Mouse (Mus musculus) stomach, embryonic 15.5 days (tissue): ENCODE measurements around the gene Gzmf. TPM values are rescaled to one million over a fixed set of nuclear protein-coding genes. Genes with fewer than 3 reads are reported as not detected.
"Not testable (repeated sequence)": the region's sequence is repeated elsewhere in the genome, so short reads cannot be mapped to it uniquely, and the experiment has no call there.

Experiments
- ATAC-seq: fragments of 200-750 bp; cut with Nextera tagmentation; 2 replicates; pipeline ENCODE4 v1.8.0; 2017; ENCODE audit warnings: low read depth, moderate number of reproducible peaks, moderate TSS enrichment; ENCODE audit not compliant: insufficient read depth, low FRiP score
- H3K27ac ChIP-seq: fragments of 300-500 bp; sonication (generic); 2 replicates; pipeline ENCODE4 v1.5.1; 2015; ENCODE audit warnings: mild to moderate bottlenecking, inconsistent platforms
- H3K27me3 ChIP-seq: fragments of 300-500 bp; sonication (generic); replicated peaks from 2 replicates; pipeline ENCODE4 v1.6.1; 2015; ENCODE audit warnings: inconsistent platforms
- H3K36me3 ChIP-seq: fragments of 300-500 bp; sonication (generic); 2 replicates; pipeline ENCODE4 v1.6.1; 2015; ENCODE audit warnings: inconsistent platforms
- H3K4me1 ChIP-seq: fragments of 300-500 bp; sonication (generic); 2 replicates; pipeline ENCODE4 v1.6.1; 2015; ENCODE audit warnings: inconsistent platforms
- H3K4me2 ChIP-seq: fragments of 300-500 bp; sonication (generic); 2 replicates; pipeline ENCODE4 v1.6.1; 2015; ENCODE audit warnings: mild to moderate bottlenecking, inconsistent platforms
- H3K4me3 ChIP-seq: fragments of 300-500 bp; sonication (generic); replicated peaks from 2 replicates; pipeline ENCODE4 v1.5.1; 2015; ENCODE audit warnings: inconsistent platforms
- H3K9ac ChIP-seq: fragments of 300-500 bp; sonication (generic); 2 replicates; pipeline ENCODE4 v1.6.1; 2015; ENCODE audit warnings: inconsistent platforms
- H3K9me3 ChIP-seq: fragments of 300-500 bp; sonication (generic); 2 replicates; pipeline ENCODE4 v1.6.1; 2016; ENCODE audit warnings: inconsistent platforms
- WGBS: fragments of 180-500 bp; shearing (Covaris S2); methylation state at CpG from one replicate; pipeline ENCODE4 v1.1.7; 2015; 5-methylcytosine and 5-hydroxymethylcytosine counted together
- polyA plus RNA-seq: library from polyadenylated mRNA; unstranded; fragments of >200 nt; fragmentation: Nextera tagmentation; extraction: Ambion mirVana; gene quantifications from 2 replicates; pipeline ENCODE4 v1.2.1, GENCODE M21; 2015

The Gzmf gene
- not detected in 2 replicates for polyA plus RNA-seq

- no peak within 1 kb of the TSS for H3K4me2 ChIP-seq
- no peak within 1 kb of the TSS for H3K27ac ChIP-seq
- no peak within 1 kb of the TSS for H3K9ac ChIP-seq
- H3K27me3 ChIP-seq, result no peaks in the 10 kb centered on the region
- H3K9me3 ChIP-seq, result no peaks in the 10 kb centered on the region
- H3K36me3 ChIP-seq, result no peaks in the 10 kb centered on the region
- WGBS, result 88% methylated on average over 4 of the region's 4 CpGs
- no peaks in the 10 kb centered on the region for H3K4me1 ChIP-seq
- ATAC-seq, result no peak
- no peak within 1 kb of the TSS for H3K4me3 ChIP-seq
Observed at GRCm38 (mm10) chr14:56211317-56211716, at the start of gene Gzmf. Gene Gzmf, minus strand, starts transcription at chr14:56211417.

- H3K9ac ChIP-seq, result no peak overlapping the region
- no peaks in the 10 kb centered on the region for H3K27me3 ChIP-seq
- no peaks in the 10 kb centered on the region for H3K4me1 ChIP-seq
- H3K27ac ChIP-seq, result no peak overlapping the region
- ATAC-seq, result no peak
- no peak overlapping the region for H3K4me2 ChIP-seq
- H3K4me3 ChIP-seq, result no peak overlapping the region
- no peaks in the 10 kb centered on the region for H3K36me3 ChIP-seq
- no peaks in the 10 kb centered on the region for H3K9me3 ChIP-seq
Observed at GRCm38 (mm10) chr14:56240409-56240808, 29.2 kb upstream of the Gzmf start.

DNA sequence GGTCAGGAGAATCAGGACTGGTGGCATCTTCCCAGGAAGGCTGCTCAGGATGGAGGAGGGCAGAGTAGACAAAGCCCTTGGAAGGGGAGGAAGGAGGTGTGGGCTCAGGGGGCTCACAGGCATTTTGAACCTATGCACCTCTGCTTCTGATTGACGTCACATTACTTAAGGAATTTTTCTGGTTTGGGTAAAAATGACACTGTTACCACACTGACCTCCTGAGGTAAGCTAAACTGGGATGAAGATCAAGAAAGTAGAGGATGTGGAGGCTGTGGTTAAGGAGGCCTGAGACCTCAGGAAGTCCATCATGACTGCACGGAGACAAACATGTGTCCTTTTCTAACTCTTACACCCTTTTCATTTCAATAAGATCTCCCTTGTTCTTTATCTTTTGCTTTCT, 23.3 kb upstream of the Gzmf start, which contains the start of gene Gzmc:
Gzmc (minus strand) TSS at position 101 of the 400 bp plus-strand sequence.
- no peak within 1 kb of the TSS for H3K9ac ChIP-seq
- H3K36me3 ChIP-seq, result no peaks in the 10 kb centered on the region
- no peak within 1 kb of the TSS for H3K4me3 ChIP-seq
- H3K27me3 ChIP-seq, result no peaks in the 10 kb centered on the region
- 68% methylated on average over 2 of the region's 2 CpGs for WGBS
- no peak within 1 kb of the TSS for H3K27ac ChIP-seq
- no peak within 1 kb of the TSS for H3K4me2 ChIP-seq
- ATAC-seq, result no peak
- H3K4me1 ChIP-seq, result no peaks in the 10 kb centered on the region
- H3K9me3 ChIP-seq, result no peaks in the 10 kb centered on the region

- Histone ChIP-seq H3K27ac (no peak overlapping the region), H3K9ac (no peak overlapping the region), H3K9me3 (no peaks in the 10 kb centered on the region), H3K4me1 (no peaks in the 10 kb centered on the region), H3K4me3 (no peak overlapping the region), H3K4me2 (no peak overlapping the region), H3K36me3 (no peaks in the 10 kb centered on the region), H3K27me3 (no peaks in the 10 kb centered on the region)
- WGBS, result 79% methylated on average over 1 of the region's 1 CpGs
- ATAC-seq, result no peak
Observed at GRCm38 (mm10) chr14:56205613-56206012, 5.6 kb downstream of the Gzmf start.

DNA sequence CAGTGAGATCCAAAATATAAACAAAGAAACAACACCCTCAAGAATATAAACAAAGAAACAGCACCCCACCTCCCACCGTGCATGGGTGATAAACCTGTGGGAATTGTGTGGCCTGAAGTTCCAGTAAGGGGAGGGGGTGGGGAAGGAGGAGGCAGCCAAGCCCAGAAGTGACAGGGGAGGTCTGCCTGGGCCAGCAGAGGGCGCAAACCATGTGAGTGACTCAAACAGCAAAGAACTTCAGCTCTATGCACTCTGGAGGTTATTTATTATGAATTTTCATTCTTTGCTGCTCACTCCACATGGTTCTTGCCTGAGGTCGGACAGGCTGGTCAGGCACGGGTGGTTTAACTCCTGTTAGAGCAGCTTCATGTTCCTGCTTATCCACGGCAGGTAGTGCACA, 6.2 kb downstream of the Gzmf start:
- not testable (repeated sequence) for H3K4me2 ChIP-seq, H3K9me3 ChIP-seq, H3K27ac ChIP-seq, H3K4me1 ChIP-seq, H3K4me3 ChIP-seq, ATAC-seq, H3K36me3 ChIP-seq, H3K9ac ChIP-seq, H3K27me3 ChIP-seq
- 38% methylated on average over 5 of the region's 5 CpGs for WGBS

GRCm38 (mm10) chr14:56203975-56204374, 7.2 kb downstream of the Gzmf start:
- H3K4me3 ChIP-seq, result no peak overlapping the region
- no peak overlapping the region for H3K4me2 ChIP-seq
- 7% methylated on average over 2 of the region's 2 CpGs for WGBS
- H3K9ac ChIP-seq, result no peak overlapping the region
- H3K4me1 ChIP-seq, result no peaks in the 10 kb centered on the region
- H3K36me3 ChIP-seq, result no peaks in the 10 kb centered on the region
- no peaks in the 10 kb centered on the region for H3K9me3 ChIP-seq
- no peaks in the 10 kb centered on the region for H3K27me3 ChIP-seq
- H3K27ac ChIP-seq, result no peak overlapping the region
- no peak for ATAC-seq

DNA sequence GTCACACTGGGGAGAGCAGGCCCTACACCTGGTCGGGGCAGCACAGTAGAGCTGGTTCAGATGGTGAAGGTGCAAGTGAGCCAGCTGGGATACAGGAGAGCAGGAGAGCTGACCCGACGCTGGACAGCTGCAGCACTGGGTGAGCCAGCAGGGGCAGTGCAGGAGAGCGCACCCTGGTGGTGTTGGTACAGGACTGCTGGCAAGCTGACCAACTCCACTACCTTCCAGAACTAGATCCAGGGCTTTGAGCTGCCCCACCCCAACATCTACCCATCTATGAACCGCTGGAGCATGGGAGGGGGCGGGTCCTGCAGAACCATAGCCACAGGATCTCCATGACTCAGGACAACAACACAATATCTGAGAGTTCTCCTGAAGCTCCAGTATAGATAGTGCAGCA, 24.3 kb downstream of the Gzmf start:
- no peak overlapping the region for H3K4me3 ChIP-seq
- no peak overlapping the region for H3K4me2 ChIP-seq
- no peak overlapping the region for H3K9ac ChIP-seq
- WGBS, result 48% methylated on average over 6 of the region's 6 CpGs
- no peak overlapping the region for H3K27ac ChIP-seq
- H3K4me1 ChIP-seq, result no peaks in the 10 kb centered on the region
- no peaks in the 10 kb centered on the region for H3K27me3 ChIP-seq
- ATAC-seq, result no peak
- no peaks in the 10 kb centered on the region for H3K36me3 ChIP-seq
- no peaks in the 10 kb centered on the region for H3K9me3 ChIP-seq

DNA sequence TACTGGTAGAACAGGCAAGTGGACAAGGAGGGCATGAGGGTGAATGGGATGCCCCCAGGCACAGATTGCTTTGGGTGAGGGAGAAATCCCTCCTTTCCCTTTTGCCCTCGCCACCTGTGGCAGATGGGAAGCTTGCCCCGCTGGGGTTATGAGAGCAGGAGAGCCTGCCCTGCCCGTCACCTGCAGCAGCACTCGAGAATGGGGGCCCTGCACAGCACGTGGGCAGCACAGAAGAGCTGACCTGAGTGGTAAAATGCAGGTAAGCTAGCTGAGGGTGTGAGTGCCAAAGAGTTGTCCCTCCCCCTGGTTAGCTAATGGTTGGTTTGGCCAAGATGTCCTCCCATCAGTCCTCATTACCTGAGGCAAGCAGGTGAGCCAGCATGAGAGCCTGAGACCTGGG, 24.7 kb downstream of the Gzmf start:
- no peaks in the 10 kb centered on the region for H3K27me3 ChIP-seq
- H3K9ac ChIP-seq, result no peak overlapping the region
- no peaks in the 10 kb centered on the region for H3K9me3 ChIP-seq
- 67% methylated on average over 5 of the region's 5 CpGs for WGBS
- H3K4me2 ChIP-seq, result no peak overlapping the region
- no peaks in the 10 kb centered on the region for H3K4me1 ChIP-seq
- no peak for ATAC-seq
- H3K27ac ChIP-seq, result no peak overlapping the region
- no peaks in the 10 kb centered on the region for H3K36me3 ChIP-seq
- no peak overlapping the region for H3K4me3 ChIP-seq

DNA sequence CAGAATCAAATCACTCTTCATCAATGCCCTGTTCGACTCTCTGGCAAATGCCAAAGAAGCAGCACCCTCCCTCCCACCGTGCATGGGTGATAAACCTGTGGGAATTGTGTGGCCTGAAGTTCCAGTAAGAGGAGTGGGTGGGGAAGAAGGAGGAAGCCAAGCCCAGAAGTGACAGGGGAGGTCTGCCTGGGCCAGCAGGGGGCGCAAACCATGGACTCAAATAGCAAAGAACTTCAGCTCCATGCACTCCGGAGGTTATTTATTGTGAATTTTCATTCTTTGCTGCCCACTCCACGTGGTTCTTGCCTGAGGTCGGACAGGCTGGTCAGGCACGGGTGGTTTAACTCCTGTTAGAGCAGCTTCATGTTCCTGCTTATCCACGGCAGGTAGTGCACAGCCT, 33.6 kb downstream of the Gzmf start:
- not testable (repeated sequence) for H3K27me3 ChIP-seq, H3K36me3 ChIP-seq, H3K4me1 ChIP-seq, ATAC-seq, H3K4me3 ChIP-seq, H3K9me3 ChIP-seq, H3K27ac ChIP-seq, H3K4me2 ChIP-seq, H3K9ac ChIP-seq
- 19% methylated on average over 8 of the region's 8 CpGs for WGBS

DNA sequence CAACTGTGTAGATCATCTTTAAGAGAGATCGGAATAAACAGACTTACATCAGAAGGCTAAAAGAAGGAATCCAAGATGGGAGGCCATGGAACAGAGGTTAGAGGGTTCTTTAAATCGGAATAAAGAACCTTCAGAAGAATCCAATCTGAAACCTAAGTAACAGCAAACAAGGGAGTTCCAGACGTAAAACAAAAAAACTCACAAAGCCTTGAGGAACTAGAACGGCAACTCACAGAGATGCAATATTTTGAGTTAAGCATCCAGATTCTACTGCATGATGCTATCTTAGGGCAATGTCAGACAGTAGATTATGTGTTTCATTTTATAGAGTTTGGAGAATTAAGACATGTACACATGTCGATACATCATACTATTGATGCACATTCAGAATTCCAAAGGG, 36.7 kb downstream of the Gzmf start, which contains the start of gene Gzmn:
Gzmn (minus strand) TSS at position 101 of the 400 bp plus-strand sequence.
- Histone ChIP-seq H3K36me3 (no peaks in the 10 kb centered on the region), H3K4me1 (no peaks in the 10 kb centered on the region), H3K9me3 (no peaks in the 10 kb centered on the region), H3K9ac (no peak within 1 kb of the TSS), H3K4me2 (no peak within 1 kb of the TSS), H3K27ac (no peak within 1 kb of the TSS), H3K27me3 (no peaks in the 10 kb centered on the region), H3K4me3 (no peak within 1 kb of the TSS)
- WGBS, result 84% methylated on average over 5 of the region's 5 CpGs
- no peak for ATAC-seq

DNA sequence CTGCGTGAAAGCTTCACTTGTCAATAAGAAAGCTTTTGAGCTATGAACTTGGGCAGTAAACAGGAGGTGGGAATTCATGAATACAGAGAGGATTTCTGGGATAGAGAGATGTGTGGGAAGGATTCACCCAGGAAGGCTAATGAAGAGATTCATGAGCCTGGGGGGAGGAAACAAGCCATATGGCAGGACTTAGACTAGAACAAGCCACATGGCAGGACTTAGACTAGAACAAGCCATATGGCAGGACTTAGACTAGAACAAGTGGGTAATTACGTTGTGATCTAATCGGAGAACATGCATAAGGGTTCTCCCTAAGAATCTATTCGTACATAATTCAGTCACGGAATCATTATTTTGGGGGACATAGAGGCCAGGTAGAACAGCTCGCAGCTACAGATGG, 37.8 kb downstream of the Gzmf start:
- no peak overlapping the region for H3K27ac ChIP-seq
- 88% methylated on average over 6 of the region's 6 CpGs for WGBS
- H3K9ac ChIP-seq, result no peak overlapping the region
- H3K36me3 ChIP-seq, result no peaks in the 10 kb centered on the region
- H3K4me3 ChIP-seq, result no peak overlapping the region
- no peaks in the 10 kb centered on the region for H3K9me3 ChIP-seq
- H3K4me2 ChIP-seq, result no peak overlapping the region
- no peaks in the 10 kb centered on the region for H3K4me1 ChIP-seq
- H3K27me3 ChIP-seq, result no peaks in the 10 kb centered on the region
- no peak for ATAC-seq

GRCm38 (mm10) chr14:56172744-56173143, 38.5 kb downstream of the Gzmf start:
- no peaks in the 10 kb centered on the region for H3K27me3 ChIP-seq
- no peaks in the 10 kb centered on the region for H3K9me3 ChIP-seq
- no peak overlapping the region for H3K4me3 ChIP-seq
- H3K9ac ChIP-seq, result no peak overlapping the region
- H3K4me1 ChIP-seq, result no peaks in the 10 kb centered on the region
- H3K4me2 ChIP-seq, result no peak overlapping the region
- no peaks in the 10 kb centered on the region for H3K36me3 ChIP-seq
- no peak overlapping the region for H3K27ac ChIP-seq
- ATAC-seq, result no peak
- 91% methylated on average over 5 of the region's 5 CpGs for WGBS

GRCm38 (mm10) chr14:56168009-56168408, 43.2 kb downstream of the Gzmf start:
- H3K4me1 ChIP-seq, result no peaks in the 10 kb centered on the region
- no peak overlapping the region for H3K4me2 ChIP-seq
- no peaks in the 10 kb centered on the region for H3K9me3 ChIP-seq
- no peaks in the 10 kb centered on the region for H3K36me3 ChIP-seq
- no peak overlapping the region for H3K4me3 ChIP-seq
- ATAC-seq, result no peak
- WGBS, result 61% methylated on average over 6 of the region's 6 CpGs
- no peaks in the 10 kb centered on the region for H3K27me3 ChIP-seq
- H3K9ac ChIP-seq, result no peak overlapping the region
- H3K27ac ChIP-seq, result no peak overlapping the region
